Mouse (Mus musculus) left cerebral cortex, postnatal 36 days (tissue): Measurements from ENCODE around the gene Krtap10-10. TPM values are rescaled to one million over a fixed set of nuclear protein-coding genes. Genes with fewer than 3 reads are reported as not detected.

Source experiments
- DNase-seq, 2 experiments: peaks; one replicate each; pipeline ENCODE4 v3.0.0; 2021 to 2022; ENCODE audit warnings: low spot score in 2 of 2, mixed read lengths in 1 of 2
- intact Hi-C: fragments of 180-260 bp; cut with DNase I; formaldehyde crosslinking; loops from one replicate; pipeline ENCODE4 v1.15.1; 2025
- total RNA-seq, 2 experiments: library from RNA; stranded (reverse); gene quantifications; 2 replicates each; pipeline ENCODE4 v1.2.3; 2021

The Krtap10-10 gene
- total RNA-seq, 2 experiments from 2014 or later, result not detected

- DNase-seq, result no peak
- intact Hi-C loops, result no loop called here
These were observed 28.5 kb downstream of the Krtap10-10 start for GRCm38 (mm10) chr10:77864067-77864761.

DNA sequence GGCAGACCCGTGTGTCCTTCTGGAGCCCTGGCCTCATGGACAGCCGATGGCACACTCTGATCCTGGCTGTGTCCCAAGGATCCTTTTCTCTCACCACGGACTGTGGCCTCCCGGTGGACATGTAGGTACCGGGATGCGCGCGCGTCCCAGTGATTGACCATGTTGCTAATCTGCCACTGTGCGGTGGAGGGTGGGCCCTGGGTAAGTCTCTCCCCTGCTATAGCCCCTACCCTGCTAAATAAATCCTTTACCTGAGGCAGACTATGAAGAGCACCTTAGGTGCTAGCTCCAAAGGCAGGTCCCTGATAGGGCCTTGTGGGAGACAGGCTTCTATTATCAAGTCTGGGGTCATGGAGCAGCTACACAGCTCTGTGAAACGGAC lies 29.0 kb downstream of the Krtap10-10 start:
- no peak for DNase-seq
- intact Hi-C loops, result no loop called here

DNA sequence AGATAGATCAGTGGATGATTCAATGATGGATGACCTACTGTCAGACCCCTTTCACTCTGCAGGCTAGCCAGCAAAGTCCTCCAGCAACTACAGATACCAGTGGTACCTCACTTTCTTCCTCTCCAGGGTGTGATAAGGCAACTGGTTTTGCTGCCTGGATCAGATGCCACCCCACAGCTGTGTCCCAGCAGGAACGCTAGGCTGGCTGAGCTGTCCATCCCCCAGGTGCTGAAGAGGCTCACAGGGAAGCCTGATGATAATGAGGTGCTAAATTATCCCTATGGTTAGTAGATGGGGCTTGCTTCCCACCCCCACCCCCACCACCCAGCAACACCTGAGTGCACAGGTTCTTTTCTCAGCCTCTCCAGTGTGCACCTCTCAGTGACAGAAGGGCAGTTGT lies 31.8 kb downstream of the Krtap10-10 start:
- DNase-seq, result no peak
- intact Hi-C loops, result no loop called here

GRCm38 (mm10) chr10:77869651-77870050 lies 33.9 kb downstream of the Krtap10-10 start:
- no peak for DNase-seq
- intact Hi-C loops, result no loop called here

- intact Hi-C loops, result loop anchor here (2.0 kb wide), 1 partner anchor 250 kb away; no protein-coding TSS in a partner anchor
- peak; percentile 47 to 52 for DNase-seq
These were observed 43.2 kb downstream of the Krtap10-10 start for GRCm38 (mm10) chr10:77878985-77879384.

- intact Hi-C loops, result no loop called here
- DNase-seq, result no peak
These were observed 44.6 kb downstream of the Krtap10-10 start for GRCm38 (mm10) chr10:77880305-77880704.

- DNase-seq, result no peak
- intact Hi-C loops, result no loop called here
These were observed 46.8 kb downstream of the Krtap10-10 start for GRCm38 (mm10) chr10:77882553-77882952.

DNA sequence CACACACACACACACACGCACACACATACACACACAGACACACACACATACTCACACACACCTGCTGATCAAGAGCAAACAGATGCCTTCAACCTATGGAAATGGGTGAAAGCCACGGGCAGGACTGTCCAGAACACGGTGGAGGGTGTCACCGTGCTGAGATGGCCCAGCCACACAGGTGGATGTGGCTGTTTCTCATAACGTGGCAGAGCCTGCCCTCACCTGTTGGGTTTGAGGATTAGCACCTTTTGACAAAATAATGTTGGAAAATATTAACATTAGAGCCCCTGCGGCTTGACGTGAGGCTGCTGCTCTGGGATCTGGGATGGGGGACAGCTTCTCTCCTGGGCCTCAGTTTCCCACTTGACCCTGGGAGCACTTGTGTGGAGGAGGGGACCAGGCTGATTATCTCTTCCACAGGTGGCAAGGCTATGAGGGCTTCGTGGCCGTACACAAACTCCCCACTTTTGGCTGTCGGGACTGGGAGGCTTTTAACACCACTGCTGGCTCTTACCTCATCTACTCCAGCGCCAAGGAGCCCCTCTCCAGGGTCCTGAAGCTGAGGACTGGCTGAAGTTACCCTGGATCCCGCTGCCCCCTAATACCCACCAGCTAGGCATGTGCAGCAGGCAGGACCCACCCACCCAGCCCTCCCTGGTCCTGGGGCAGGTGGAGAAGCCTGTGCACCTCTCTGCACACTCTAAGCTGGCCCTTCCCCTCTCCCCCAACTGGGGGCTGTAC lies 50.4 kb downstream of the Krtap10-10 start:
- no peak for DNase-seq
- intact Hi-C loops, result no loop called here

Other genes starting within 250 kb of the Krtap10-10 start
- 100 to 1,000 TPM; 140 to 168 TPM for gene Sumo3, start 229.8 kb upstream of the Krtap10-10 start, total RNA-seq
- gene Gm49325, start 229.8 kb upstream of the Krtap10-10 start, total RNA-seq, result 10 to 100 TPM in 1 of 2 experiments, 1 to 10 TPM in 1; 9.8 to 18.2 TPM
- gene Ube2g2, start 213.7 kb upstream of the Krtap10-10 start, total RNA-seq, result 10 to 100 TPM; 46.2 to 46.4 TPM
- under 1 TPM in 1 of 2 experiments, not detected in 1; 0.25 TPM for gene Tspear, start 149.4 kb upstream of the Krtap10-10 start, total RNA-seq
- not detected for gene Gm19402, start 145.2 kb upstream of the Krtap10-10 start, total RNA-seq
- not detected for gene Gm9508, start 138.7 kb upstream of the Krtap10-10 start, total RNA-seq
- not detected for gene Gm10272, start 129.3 kb upstream of the Krtap10-10 start, total RNA-seq
- gene Gm10024, start 124.5 kb upstream of the Krtap10-10 start, total RNA-seq, result not detected
- not detected for gene Gm10142, start 120.1 kb upstream of the Krtap10-10 start, total RNA-seq
- gene Krtap12-1, start 115.3 kb upstream of the Krtap10-10 start, total RNA-seq, result not detected
- not detected for gene Gm10100, start 109.5 kb upstream of the Krtap10-10 start, total RNA-seq
- gene Gm18596, start 93.3 kb upstream of the Krtap10-10 start, total RNA-seq, result not detected
- gene Gm9736, start 84.6 kb upstream of the Krtap10-10 start, total RNA-seq, result not detected
- not detected for gene Gm3233, start 76.3 kb upstream of the Krtap10-10 start, total RNA-seq
- gene Gm3238, start 64.6 kb upstream of the Krtap10-10 start, total RNA-seq, result not detected
- not detected for gene Gm7138, start 59.0 kb upstream of the Krtap10-10 start, total RNA-seq
- gene Gm3250, start 53.4 kb upstream of the Krtap10-10 start, total RNA-seq, result not detected
- not detected for gene Gm7137, start 47.7 kb upstream of the Krtap10-10 start, total RNA-seq
- not detected for gene Gm9639, start 40.9 kb upstream of the Krtap10-10 start, total RNA-seq
- gene Gm19668, start 36.8 kb upstream of the Krtap10-10 start, total RNA-seq, result not detected
- not detected for gene Gm9507, start 24.1 kb upstream of the Krtap10-10 start, total RNA-seq
- not detected for gene Gm2696, start 21.3 kb upstream of the Krtap10-10 start, total RNA-seq
- not detected for gene Krtap10-4, start 8.9 kb upstream of the Krtap10-10 start, total RNA-seq
- gene Gm36176, start 10.9 kb downstream of the Krtap10-10 start, total RNA-seq, result not detected
- gene Gm10318, start 16.9 kb downstream of the Krtap10-10 start, total RNA-seq, result not detected
- not detected for gene Gm3285, start 26.0 kb downstream of the Krtap10-10 start, total RNA-seq
- gene Lrrc3, start 66.6 kb downstream of the Krtap10-10 start, total RNA-seq, result 10 to 100 TPM; 11.7 to 12.6 TPM
- gene Trpm2, start 134.6 kb downstream of the Krtap10-10 start, total RNA-seq, result 10 to 100 TPM; 40.4 to 44.2 TPM
- 10 to 100 TPM; 32.7 to 38.1 TPM for gene 1810043G02Rik, start 142.6 kb downstream of the Krtap10-10 start, total RNA-seq
- gene Pfkl, start 174.1 kb downstream of the Krtap10-10 start, total RNA-seq, result 100 to 1,000 TPM; 149 to 153 TPM
- gene Dnmt3l, start 206.0 kb downstream of the Krtap10-10 start, total RNA-seq, result not detected
- gene Aire, start 207.7 kb downstream of the Krtap10-10 start, total RNA-seq, result under 1 TPM in 1 of 2 experiments, not detected in 1; 0.25 TPM
- 1 to 10 TPM; 1.9 to 2.2 TPM for gene Icosl, start 233.4 kb downstream of the Krtap10-10 start, total RNA-seq